ENCODE assay signal across 8 mouse cellular contexts in genomic region chr17:30027343-30028029, GRCm38 (mm10). TPM values are rescaled to one million over a fixed set of nuclear protein-coding genes. Genes with fewer than 3 reads are reported as not detected.
DNase-seq lines count a peak whose midpoint lies in the region; ATAC-seq and TF ChIP-seq lines count a peak whose summit lies in the region.

No protein-coding gene starts in this region.

- H3K9ac ChIP-seq in hindbrain, embryonic 12.5 days, result no peak overlapping the region
- no peak overlapping the region for H3K9ac ChIP-seq in hindbrain, embryonic 16.5 days (ENCODE audit: low read depth, low read length)
- H3K9ac ChIP-seq in embryonic facial prominence, embryonic 15.5 days, result no peak overlapping the region
- H3K9ac ChIP-seq in hindbrain, postnatal 0 days (replicated peaks; ENCODE audit: low read length), result no peak overlapping the region
- H3K9ac ChIP-seq in liver, embryonic 16.5 days (ENCODE audit: low read depth, low read length), result no peak overlapping the region
- H3K9ac ChIP-seq in midbrain, embryonic 16.5 days (ENCODE audit: low read depth, low read length), result no peak overlapping the region

- peaks cover 44% of the 10 kb centered on the region for H3K4me1 ChIP-seq in hindbrain, embryonic 12.5 days
- H3K4me1 ChIP-seq in hindbrain, embryonic 16.5 days (ENCODE audit: control insufficient read depth, insufficient read depth, low read depth, low read length), result peaks cover 19% of the 10 kb centered on the region
- H3K4me1 ChIP-seq in embryonic facial prominence, embryonic 15.5 days, result peaks cover 58% of the 10 kb centered on the region
- H3K4me1 ChIP-seq in hindbrain, postnatal 0 days (ENCODE audit: insufficient read depth, low read length), result peaks cover 14% of the 10 kb centered on the region
- H3K4me1 ChIP-seq in liver, embryonic 16.5 days (ENCODE audit: control insufficient read depth, low read depth, low read length), result peaks cover 31% of the 10 kb centered on the region
- H3K4me1 ChIP-seq in midbrain, embryonic 16.5 days (ENCODE audit: control insufficient read depth, insufficient read depth, low read length), result peaks cover 30% of the 10 kb centered on the region

- peak; percentile 71 for DNase-seq in MEL-GATA-1-ER (ENCODE audit: extremely low read depth, low read depth)
- DNase-seq in hindbrain, postnatal 0 days (ENCODE audit: low spot score), result peak; percentile 74
- DNase-seq in skeletal muscle tissue, adult 2 months (ENCODE audit: low read depth, low spot score), result peak; percentile 36

- 78% methylated on average over 1 of the region's 1 CpGs for WGBS in hindbrain, embryonic 12.5 days
- 77% methylated on average over 1 of the region's 1 CpGs for WGBS in hindbrain, embryonic 16.5 days
- 30% methylated on average over 1 of the region's 1 CpGs for WGBS in embryonic facial prominence, embryonic 15.5 days
- WGBS in hindbrain, postnatal 0 days, result 69% methylated on average over 1 of the region's 1 CpGs
- WGBS in liver, embryonic 16.5 days (ENCODE audit: insufficient replicate concordance), result 56% methylated on average over 1 of the region's 1 CpGs
- WGBS in midbrain, embryonic 16.5 days, result 56% methylated on average over 1 of the region's 1 CpGs

- peak overlapping the region; percentile 30; the same call in 1 of the 2 replicates for H3K27ac ChIP-seq in hindbrain, embryonic 12.5 days
- no peak overlapping the region for H3K27ac ChIP-seq in hindbrain, embryonic 16.5 days (ENCODE audit: low read depth, low read length)
- H3K27ac ChIP-seq in embryonic facial prominence, embryonic 15.5 days (replicated peaks), result peak overlapping the region; percentile 23
- H3K27ac ChIP-seq in hindbrain, postnatal 0 days, result peak overlapping the region; percentile 11; the same call in 1 of the 2 replicates
- H3K27ac ChIP-seq in liver, embryonic 16.5 days (ENCODE audit: low read length), result no peak overlapping the region
- H3K27ac ChIP-seq in midbrain, embryonic 16.5 days (ENCODE audit: low read length), result no peak overlapping the region

- peak; percentile 66; the same call in 1 of the 2 replicates for ATAC-seq in hindbrain, embryonic 12.5 days (ENCODE audit: low FRiP score)
- no peak for ATAC-seq in hindbrain, embryonic 16.5 days
- no peak for ATAC-seq in embryonic facial prominence, embryonic 15.5 days (ENCODE audit: insufficient number of reproducible peaks, low FRiP score, low TSS enrichment, low read depth)
- no peak for ATAC-seq in hindbrain, postnatal 0 days
- ATAC-seq in liver, embryonic 16.5 days (ENCODE audit: low read depth), result peak; percentile 67
- ATAC-seq in midbrain, embryonic 16.5 days, result no peak

- H3K4me3 ChIP-seq in hindbrain, embryonic 12.5 days, result no peak overlapping the region
- H3K4me3 ChIP-seq in hindbrain, embryonic 16.5 days (ENCODE audit: low read length), result no peak overlapping the region
- no peak overlapping the region for H3K4me3 ChIP-seq in embryonic facial prominence, embryonic 15.5 days (replicated peaks)
- no peak overlapping the region for H3K4me3 ChIP-seq in hindbrain, postnatal 0 days (ENCODE audit: low read length)
- H3K4me3 ChIP-seq in liver, embryonic 16.5 days (ENCODE audit: low read depth, low read length), result no peak overlapping the region
- H3K4me3 ChIP-seq in midbrain, embryonic 16.5 days (ENCODE audit: low read depth, low read length), result no peak overlapping the region

- no peaks in the 10 kb centered on the region for H3K36me3 ChIP-seq in hindbrain, embryonic 12.5 days
- no peaks in the 10 kb centered on the region for H3K36me3 ChIP-seq in hindbrain, embryonic 16.5 days (ENCODE audit: control insufficient read depth, insufficient read depth, low read length)
- no peaks in the 10 kb centered on the region for H3K36me3 ChIP-seq in embryonic facial prominence, embryonic 15.5 days
- no peaks in the 10 kb centered on the region for H3K36me3 ChIP-seq in hindbrain, postnatal 0 days (ENCODE audit: insufficient read depth, low read length)
- no peaks in the 10 kb centered on the region for H3K36me3 ChIP-seq in liver, embryonic 16.5 days (ENCODE audit: control insufficient read depth, insufficient read depth)
- no peaks in the 10 kb centered on the region for H3K36me3 ChIP-seq in midbrain, embryonic 16.5 days (ENCODE audit: control insufficient read depth, insufficient read depth, low read length)

- no peak for TF ChIP-seq CTCF in hindbrain, postnatal 0 days (IDR thresholded peaks at IDR 0.05; ENCODE audit: low read depth)

- H3K9me3 ChIP-seq in hindbrain, embryonic 12.5 days (replicated peaks), result no peaks in the 10 kb centered on the region
- H3K9me3 ChIP-seq in hindbrain, embryonic 16.5 days (ENCODE audit: control insufficient read depth, low read length), result no peaks in the 10 kb centered on the region
- H3K9me3 ChIP-seq in embryonic facial prominence, embryonic 15.5 days (replicated peaks), result no peaks in the 10 kb centered on the region
- no peaks in the 10 kb centered on the region for H3K9me3 ChIP-seq in hindbrain, postnatal 0 days (ENCODE audit: low read length)
- no peaks in the 10 kb centered on the region for H3K9me3 ChIP-seq in liver, embryonic 16.5 days (replicated peaks; ENCODE audit: control insufficient read depth, low read length)
- no peaks in the 10 kb centered on the region for H3K9me3 ChIP-seq in midbrain, embryonic 16.5 days (replicated peaks; ENCODE audit: control insufficient read depth, low read length, poor library complexity, severe bottlenecking)

- no peak overlapping the region; the same call in 1 of the 2 replicates for H3K4me2 ChIP-seq in hindbrain, embryonic 12.5 days (replicated peaks)
- H3K4me2 ChIP-seq in hindbrain, embryonic 16.5 days (ENCODE audit: low read length), result no peak overlapping the region
- H3K4me2 ChIP-seq in embryonic facial prominence, embryonic 15.5 days (replicated peaks), result no peak overlapping the region
- no peak overlapping the region for H3K4me2 ChIP-seq in hindbrain, postnatal 0 days (ENCODE audit: low read depth, low read length)
- peak overlapping the region; percentile 29; the same call in 1 of the 2 replicates for H3K4me2 ChIP-seq in liver, embryonic 16.5 days (ENCODE audit: low read depth, low read length)
- H3K4me2 ChIP-seq in midbrain, embryonic 16.5 days (ENCODE audit: low read length), result no peak overlapping the region

- no peaks in the 10 kb centered on the region for H3K27me3 ChIP-seq in hindbrain, embryonic 12.5 days
- no peaks in the 10 kb centered on the region for H3K27me3 ChIP-seq in hindbrain, embryonic 16.5 days (replicated peaks; ENCODE audit: control insufficient read depth, insufficient read depth, low read length)
- no peaks in the 10 kb centered on the region for H3K27me3 ChIP-seq in embryonic facial prominence, embryonic 15.5 days
- H3K27me3 ChIP-seq in hindbrain, postnatal 0 days (ENCODE audit: insufficient read depth, low read length), result no peaks in the 10 kb centered on the region
- no peaks in the 10 kb centered on the region for H3K27me3 ChIP-seq in liver, embryonic 16.5 days (ENCODE audit: control insufficient read depth, insufficient read depth, low read depth, low read length)
- no peaks in the 10 kb centered on the region for H3K27me3 ChIP-seq in midbrain, embryonic 16.5 days (ENCODE audit: control insufficient read depth, insufficient read depth, low read depth, low read length)

RNA-seq across cellular contexts. Expression of gene Zfand3, which starts 23.0 kb away (rescaled TPM):
- polyA plus RNA-seq in hindbrain, embryonic 12.5 days (2016; fragmentation: Nextera tagmentation; extraction: Ambion mirVana), result 85.6 and 95.1 TPM in 2 replicates
- 53.3 and 58.2 TPM in 2 replicates for polyA plus RNA-seq in hindbrain, embryonic 16.5 days (2015; fragmentation: Nextera tagmentation; extraction: Ambion mirVana)
- polyA plus RNA-seq in embryonic facial prominence, embryonic 15.5 days (2015; fragmentation: Nextera tagmentation; extraction: Ambion mirVana), result 54.9 and 57.6 TPM in 2 replicates
- total RNA-seq in hindbrain, postnatal 0 days (2014; rRNA removed), result 84.5 and 105 TPM in 2 replicates
- 49.2 and 50.6 TPM in 2 replicates for polyA plus RNA-seq in hindbrain, postnatal 0 days (2015; fragmentation: Nextera tagmentation; extraction: Ambion mirVana)
- 16.3 and 16.9 TPM in 2 replicates for polyA plus RNA-seq in liver, embryonic 16.5 days (2015; fragmentation: Nextera tagmentation; extraction: Ambion mirVana)
- polyA plus RNA-seq in midbrain, embryonic 16.5 days (2015; fragmentation: Nextera tagmentation; extraction: Ambion mirVana), result 48.7 and 51.5 TPM in 2 replicates

RNA-seq across cellular contexts. Expression of gene Mdga1, which starts 57.6 kb away (rescaled TPM):
- polyA plus RNA-seq in hindbrain, embryonic 12.5 days (2016; fragmentation: Nextera tagmentation; extraction: Ambion mirVana), result 11.8 and 13.3 TPM in 2 replicates
- 13.9 and 14.0 TPM in 2 replicates for polyA plus RNA-seq in hindbrain, embryonic 16.5 days (2015; fragmentation: Nextera tagmentation; extraction: Ambion mirVana)
- 3.8 and 5.4 TPM in 2 replicates for polyA plus RNA-seq in embryonic facial prominence, embryonic 15.5 days (2015; fragmentation: Nextera tagmentation; extraction: Ambion mirVana)
- total RNA-seq in hindbrain, postnatal 0 days (2014; rRNA removed), result 73.3 and 104 TPM in 2 replicates
- polyA plus RNA-seq in hindbrain, postnatal 0 days (2015; fragmentation: Nextera tagmentation; extraction: Ambion mirVana), result 14.0 and 16.7 TPM in 2 replicates
- polyA plus RNA-seq in liver, embryonic 16.5 days (2015; fragmentation: Nextera tagmentation; extraction: Ambion mirVana), result 1.6 and 1.9 TPM in 2 replicates
- 14.3 and 14.7 TPM in 2 replicates for polyA plus RNA-seq in midbrain, embryonic 16.5 days (2015; fragmentation: Nextera tagmentation; extraction: Ambion mirVana)

Comparison
In these comparisons a context has a peak if more than half of its experiments do, and no peak if none do; other contexts are left out.
1. ATAC-seq: peak in hindbrain, embryonic 12.5 days (single experiment) and liver, embryonic 16.5 days (single experiment); none in hindbrain, embryonic 16.5 days (single experiment), embryonic facial prominence, embryonic 15.5 days (single experiment), hindbrain, postnatal 0 days (single experiment) and midbrain, embryonic 16.5 days (single experiment).
2. H3K27ac ChIP-seq: peak in hindbrain, embryonic 12.5 days (single experiment), embryonic facial prominence, embryonic 15.5 days (single experiment) and hindbrain, postnatal 0 days (single experiment); none in hindbrain, embryonic 16.5 days (single experiment), liver, embryonic 16.5 days (single experiment) and midbrain, embryonic 16.5 days (single experiment).
3. Peak in every context shown above with its lines, with median percentiles within 50 percentile points of each other: DNase-seq.